Mouse (Mus musculus) lung, adult 2 months (tissue): ENCODE results near the gene Brca1.
"Not testable (repeated sequence)": the region's sequence is repeated elsewhere in the genome, so short reads cannot be mapped to it uniquely, and the experiment has no call there.

Source experiments
- CTCF ChIP-seq: fragments of 200-500 bp; IDR thresholded peaks from 2 replicates; pipeline ENCODE4 v1.5.1; 2011; ENCODE audit warnings: mild to moderate bottlenecking, low read length, control low read depth; ENCODE audit not compliant: insufficient read depth
- POLR2A ChIP-seq: fragments of 200-500 bp; IDR thresholded peaks from 2 replicates; pipeline ENCODE4 v1.6.1; 2011; ENCODE audit warnings: low read depth, mild to moderate bottlenecking, control low read depth, low read length, borderline replicate concordance; ENCODE audit errors: extremely low read depth

- not testable (repeated sequence) for TF ChIP-seq CTCF, POLR2A
Observed at GRCm38 (mm10) chr11:101449596-101449995, 102.2 kb downstream of the Brca1 start.
